ENCODE assay signal across 9 mouse cellular contexts in the genomic region with DNA sequence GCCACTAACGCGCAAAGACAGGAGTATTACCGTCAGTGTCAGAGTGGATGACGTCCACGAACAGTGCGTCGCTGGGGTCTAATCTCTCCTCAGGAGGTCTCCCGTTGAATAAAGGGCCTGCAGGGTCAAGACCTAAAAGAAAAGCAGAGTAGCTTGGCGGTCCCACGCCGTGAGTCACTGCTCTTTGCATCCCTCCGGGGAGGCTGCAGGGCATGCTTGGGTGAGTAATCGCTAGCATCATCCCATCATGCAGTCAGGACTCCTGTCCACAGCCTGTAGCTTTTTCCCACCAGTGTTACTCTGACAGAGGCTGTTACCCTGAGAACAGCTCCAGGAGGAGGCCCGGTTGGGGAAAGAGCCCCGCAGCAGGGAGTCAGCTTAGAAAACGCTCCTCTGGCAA. TPM values are rescaled to one million over a fixed set of nuclear protein-coding genes. Genes with fewer than 3 reads are reported as not detected.
DNase-seq lines count a peak whose midpoint lies in the region; ATAC-seq lines count a peak whose summit lies in the region.
"Had no signal": no experiment of that assay in that cellular context is flagged by ENCODE, and none has a peak within 500 bp of the region (broad histone marks: within the 10 kb centered on the region; RNA-seq: fewer than 3 reads in every experiment).

No protein-coding gene starts in this region.

- WGBS in neural tube, embryonic 13.5 days = 2% methylated on average over 16 of the region's 16 CpGs

- H3K27me3 ChIP-seq in neural tube, embryonic 13.5 days = no peaks in the 10 kb centered on the region; the same call in 1 of the 2 replicates

- peak overlapping the region; percentile 43 for H3K4me2 ChIP-seq in neural tube, embryonic 13.5 days

- no peak for ATAC-seq in neural tube, embryonic 13.5 days (ENCODE audit: low read depth)
- no peak for ATAC-seq in activated CD4-positive, CD25-positive, alpha-beta regulatory T cell, adult 4 months
- ATAC-seq in inflammation-experienced regulatory T-cells, adult 6 months = no peak

- H3K36me3 ChIP-seq in neural tube, embryonic 13.5 days = no peaks in the 10 kb centered on the region

- H3K9ac ChIP-seq in neural tube, embryonic 13.5 days = peak overlapping the region; percentile 6; the same call in 1 of the 2 replicates

- H3K4me3 ChIP-seq in neural tube, embryonic 13.5 days = peak overlapping the region; percentile 8; the same call in 1 of the 2 replicates

- peaks cover 9% of the 10 kb centered on the region for H3K4me1 ChIP-seq in neural tube, embryonic 13.5 days (replicated peaks)

- H3K27ac ChIP-seq in neural tube, embryonic 13.5 days (replicated peaks) = no peak overlapping the region
- H3K27ac ChIP-seq: macrophage had no signal

- DNase-seq in kidney, postnatal 4 days = peak; percentile 14 to 25
- no peak for DNase-seq in kidney, adult 9 months
- peak; percentile 49 to 58 for DNase-seq in adrenal gland, postnatal 36 days
- peak; percentile 17 for DNase-seq in heart, postnatal 4 days
- no peak for DNase-seq in urinary bladder, postnatal 14 days (ENCODE audit: low spot score)

- H3K9me3 ChIP-seq in neural tube, embryonic 13.5 days = no peaks in the 10 kb centered on the region

RNA-seq across cellular contexts. Expression of gene Liph, which starts 19.3 kb away (rescaled TPM):
- under 1 TPM in 1 of 2 experiments, not detected in 1; 0.23 TPM for total RNA-seq in adrenal gland, postnatal 36 days (2021)
- total RNA-seq in heart, postnatal 4 days (2021) = under 1 TPM in 1 of 2 experiments, not detected in 1; 0.17 TPM
- polyA plus RNA-seq in neural tube, embryonic 13.5 days (2015; fragmentation: Nextera tagmentation; extraction: Ambion mirVana) = 0.18 and 0.29 TPM in 2 replicates
- polyA plus RNA-seq in activated CD4-positive, CD25-positive, alpha-beta regulatory T cell, adult 4 months (2017; shearing (Covaris generic)) = under 1 TPM; 0.48 to 0.88 TPM
- polyA plus RNA-seq in inflammation-experienced regulatory T-cells, adult 6 months (2017; shearing (Covaris generic)) = under 1 TPM in 2 of 3 experiments, not detected in 1; 0.16 to 0.84 TPM

RNA-seq across cellular contexts. Expression of gene Tmem41a, which starts 28.9 kb away (rescaled TPM):
- 10 to 100 TPM; 17.3 to 19.9 TPM for total RNA-seq in adrenal gland, postnatal 36 days (2021)
- 10 to 100 TPM; 19.4 to 23.7 TPM for total RNA-seq in heart, postnatal 4 days (2021)
- polyA plus RNA-seq in neural tube, embryonic 13.5 days (2015; fragmentation: Nextera tagmentation; extraction: Ambion mirVana) = 49.0 and 50.9 TPM in 2 replicates
- polyA plus RNA-seq in activated CD4-positive, CD25-positive, alpha-beta regulatory T cell, adult 4 months (2017; shearing (Covaris generic)) = 1 to 10 TPM; 2.6 to 5.0 TPM
- polyA plus RNA-seq in inflammation-experienced regulatory T-cells, adult 6 months (2017; shearing (Covaris generic)) = 1 to 10 TPM; 3.9 to 5.1 (median 4.5) TPM

RNA-seq across cellular contexts. Expression of gene Senp2, which starts 33.1 kb away (rescaled TPM):
- 10 to 100 TPM; 43.1 to 53.5 TPM for total RNA-seq in adrenal gland, postnatal 36 days (2021)
- total RNA-seq in heart, postnatal 4 days (2021) = 10 to 100 TPM; 25.5 to 26.7 TPM
- polyA plus RNA-seq in neural tube, embryonic 13.5 days (2015; fragmentation: Nextera tagmentation; extraction: Ambion mirVana) = 44.9 and 48.4 TPM in 2 replicates
- polyA plus RNA-seq in activated CD4-positive, CD25-positive, alpha-beta regulatory T cell, adult 4 months (2017; shearing (Covaris generic)) = 10 to 100 TPM; 14.9 to 18.8 TPM
- polyA plus RNA-seq in inflammation-experienced regulatory T-cells, adult 6 months (2017; shearing (Covaris generic)) = 10 to 100 TPM; 13.8 to 19.4 (median 16.1) TPM

Comparison
In these comparisons a context has a peak if more than half of its experiments do, and no peak if none do; other contexts are left out.
1. DNase-seq: peak in kidney, postnatal 4 days (2 of 2), adrenal gland, postnatal 36 days (2 of 2) and heart, postnatal 4 days (single experiment); none in kidney, adult 9 months (single experiment) and urinary bladder, postnatal 14 days (single experiment).